Mouse (Mus musculus): Measurements from ENCODE around the gene Sp140. TPM values are rescaled to one million over a fixed set of nuclear protein-coding genes. Genes with fewer than 3 reads are reported as not detected.

Gene Sp140
- 3.5 and 5.3 TPM in 2 replicates for polyA plus RNA-seq (2015; fragmentation: Nextera tagmentation; extraction: Ambion mirVana)

DNA sequence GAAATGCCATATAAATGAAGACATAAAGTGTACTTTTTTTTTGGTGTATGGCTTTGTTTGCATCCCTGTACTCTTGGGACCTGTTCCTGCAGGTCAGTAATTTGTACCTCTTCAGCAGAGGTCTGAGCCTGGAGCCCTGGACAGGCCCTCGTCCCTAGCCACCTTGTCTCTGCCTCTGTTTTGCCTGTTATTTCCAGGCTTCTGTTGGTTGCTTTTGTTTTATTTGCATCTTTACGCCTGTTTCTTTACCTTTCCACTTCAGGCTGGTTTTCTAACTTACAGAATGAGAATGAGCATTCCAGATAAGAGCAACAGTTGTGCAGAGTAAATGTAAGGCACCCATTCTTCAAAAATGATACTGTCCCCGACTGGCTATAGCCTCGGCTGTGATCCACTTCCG is at the start of gene Sp140:
Gene Sp140, plus strand, starts transcription at position 301 of the 400 bp plus-strand sequence.

GRCm38 (mm10) chr1:85575376-85575775 is 24.8 kb upstream of the Sp140 start, which contains the start of gene G530012D18Rik:
Gene G530012D18Rik, plus strand, starts transcription at chr1:85575676.

GRCm38 (mm10) chr1:85598271-85599012 is 1.7 kb upstream of the Sp140 start, which contains the start of gene Sp110:
Gene Sp110, minus strand, starts transcription at chr1:85598817.

DNA sequence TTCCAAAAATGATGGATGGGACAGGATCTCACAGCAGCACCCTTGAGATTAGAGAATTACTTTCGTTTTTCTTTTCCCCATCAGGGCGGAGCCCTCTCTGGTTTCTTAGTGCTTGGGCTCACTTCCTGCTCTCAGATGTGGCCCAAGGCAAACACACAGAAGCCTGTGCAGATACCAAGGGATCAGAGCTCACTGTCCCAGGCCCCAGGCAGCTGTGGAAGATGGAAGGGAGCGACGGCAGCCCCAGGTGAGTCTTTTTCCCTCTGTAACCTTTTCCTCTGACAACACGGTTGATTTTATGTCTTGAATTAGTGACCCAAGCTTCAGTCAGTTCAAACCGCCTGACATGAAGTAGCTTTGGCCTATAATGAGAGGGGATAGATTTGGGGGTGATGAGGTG is 49.7 kb downstream of the Sp140 start, which contains the start of gene Sp100:
Gene Sp100, plus strand, starts transcription at position 108 of the 400 bp plus-strand sequence.

Other genes starting within 250 kb of the Sp140 start
- gene G530012D18Rik, start 24.7 kb upstream of the Sp140 start, polyA plus RNA-seq (2015; fragmentation: Nextera tagmentation; extraction: Ambion mirVana) = not detected in 2 replicates
- 2.5 and 5.1 TPM in 2 replicates for gene Sp110, start 1.6 kb upstream of the Sp140 start, polyA plus RNA-seq (2015; fragmentation: Nextera tagmentation; extraction: Ambion mirVana)
- 13.1 and 16.8 TPM in 2 replicates for gene Sp100, start 49.6 kb downstream of the Sp140 start, polyA plus RNA-seq (2015; fragmentation: Nextera tagmentation; extraction: Ambion mirVana)
- 0.63 and 1.2 TPM in 2 replicates for gene A630001G21Rik, start 178.3 kb downstream of the Sp140 start, polyA plus RNA-seq (2015; fragmentation: Nextera tagmentation; extraction: Ambion mirVana)
- 28.0 and 30.9 TPM in 2 replicates for gene Cab39, start 193.1 kb downstream of the Sp140 start, polyA plus RNA-seq (2015; fragmentation: Nextera tagmentation; extraction: Ambion mirVana)

Data from adrenal gland, postnatal 0 days (tissue).